Mouse (Mus musculus) limb, embryonic 14.5 days (tissue): Measurements from ENCODE around the gene Tox2. TPM values are rescaled to one million over a fixed set of nuclear protein-coding genes. Genes with fewer than 3 reads are reported as not detected.
A peak's percentile ranks its signal among the peaks of the same experiment; 100 is the strongest.

Experiments used
- ATAC-seq: fragments of 200-750 bp; cut with Nextera tagmentation; 2 replicates; pipeline ENCODE4 v1.8.0; 2017; ENCODE audit warnings: low read depth, moderate number of reproducible peaks, moderate TSS enrichment; ENCODE audit not compliant: low FRiP score
- DNase-seq: peaks from one replicate; pipeline ENCODE4 v3.0.0-alpha.2; 2015; ENCODE audit warnings: low spot score
- H3K27ac ChIP-seq: fragments of 300-500 bp; sonication (generic); replicated peaks from 2 replicates; pipeline ENCODE4 v1.5.1; 2014; ENCODE audit warnings: low read depth, mild to moderate bottlenecking, low read length, moderate library complexity, mixed read lengths
- H3K27me3 ChIP-seq: fragments of 300-500 bp; sonication (generic); 2 replicates; pipeline ENCODE4 v1.6.1; 2014; ENCODE audit warnings: low read length, mixed read lengths; ENCODE audit not compliant: control insufficient read depth, insufficient read depth
- H3K36me3 ChIP-seq: fragments of 300-500 bp; sonication (generic); 2 replicates; pipeline ENCODE4 v1.6.1; 2014; ENCODE audit warnings: mild to moderate bottlenecking, low read length, moderate library complexity, mixed read lengths; ENCODE audit not compliant: control insufficient read depth, insufficient read depth
- H3K4me1 ChIP-seq: fragments of 300-500 bp; sonication (generic); 2 replicates; pipeline ENCODE4 v1.6.1; 2014; ENCODE audit warnings: antibody characterized with exemption, low read length, mixed read lengths; ENCODE audit not compliant: control insufficient read depth, insufficient read depth
- H3K4me2 ChIP-seq: fragments of 300-500 bp; sonication (generic); replicated peaks from 2 replicates; pipeline ENCODE4 v1.6.1; 2014; ENCODE audit warnings: low read depth, mild to moderate bottlenecking, low read length, moderate library complexity; ENCODE audit not compliant: severe bottlenecking
- H3K4me3 ChIP-seq: fragments of 300-500 bp; sonication (generic); replicated peaks from 2 replicates; pipeline ENCODE4 v1.5.1; 2014; ENCODE audit warnings: low read length
- H3K9ac ChIP-seq: fragments of 300-500 bp; sonication (generic); 2 replicates; pipeline ENCODE4 v1.6.1; 2014; ENCODE audit warnings: mild to moderate bottlenecking, low read depth, low read length, moderate library complexity; ENCODE audit not compliant: severe bottlenecking
- H3K9me3 ChIP-seq: fragments of 300-500 bp; sonication (generic); 2 replicates; pipeline ENCODE4 v1.6.1; 2016; ENCODE audit warnings: low read length; ENCODE audit not compliant: control insufficient read depth
- POLR2A ChIP-seq: fragments of 200-500 bp; IDR thresholded peaks from 2 replicates; pipeline ENCODE4 v1.8.0; 2012; ENCODE audit warnings: inconsistent platforms, mild to moderate bottlenecking, moderate library complexity, borderline replicate concordance; ENCODE audit not compliant: insufficient read depth, insufficient read length; ENCODE audit errors: extremely low read depth
- WGBS: fragments of 180-500 bp; shearing (Covaris S2); extraction: QIAGEN DNeasy Blood & Tissue Kit; methylation state at CpG from one replicate; pipeline ENCODE4 v1.1.7; 2014; 5-methylcytosine and 5-hydroxymethylcytosine counted together
- polyA plus RNA-seq, 2 experiments: library from polyadenylated mRNA; depleted of rRNA in 1 of 2; stranded (reverse) in 1 of 2; unstranded in 1 of 2; fragments of >200 nt; fragmentation: Nextera tagmentation in 1 of 2; extraction: Ambion mirVana in 1 of 2; gene quantifications; 2 replicates each; pipeline versions ENCODE4 v1.2.1 to v1.2.3; 2012 to 2014

Tox2 gene
- polyA plus RNA-seq (2012; rRNA removed) (10.3 and 17.1 TPM in 2 replicates), polyA plus RNA-seq (2014; fragmentation: Nextera tagmentation; extraction: Ambion mirVana) (4.8 and 5.6 TPM in 2 replicates)

GRCm38 (mm10) chr2:163202884-163203634 lies at the start of gene Tox2:
TSS of gene Tox2 (plus strand) at chr2:163203125.
- H3K9me3 ChIP-seq: peaks cover 16% of the 10 kb centered on the region; the same call in 1 of the 2 replicates
- TF ChIP-seq POLR2A: no peak
- peak within 1 kb of the TSS; percentile 48 for H3K4me3 ChIP-seq
- ATAC-seq: peak; percentile 78
- WGBS: under 1% methylated on average over 44 of the region's 79 CpGs
- peaks cover 17% of the 10 kb centered on the region for H3K4me1 ChIP-seq
- H3K9ac ChIP-seq: peak within 1 kb of the TSS; percentile 52
- no peak within 1 kb of the TSS for H3K27ac ChIP-seq
- peak within 1 kb of the TSS; percentile 86 for H3K4me2 ChIP-seq
- peak; percentile 22 for DNase-seq
- H3K27me3 ChIP-seq: peaks cover 44% of the 10 kb centered on the region
- no peaks in the 10 kb centered on the region for H3K36me3 ChIP-seq

GRCm38 (mm10) chr2:163154673-163155072 lies 48.3 kb upstream of the Tox2 start:
- WGBS: 88% methylated on average over 8 of the region's 8 CpGs
- TF ChIP-seq POLR2A: no peak
- Histone ChIP-seq H3K9ac (no peak overlapping the region), H3K27me3 (no peaks in the 10 kb centered on the region), H3K9me3 (no peaks in the 10 kb centered on the region), H3K36me3 (no peaks in the 10 kb centered on the region), H3K4me3 (no peak overlapping the region), H3K27ac (no peak overlapping the region), H3K4me2 (no peak overlapping the region), H3K4me1 (no peaks in the 10 kb centered on the region)
- DNase-seq (no peak), ATAC-seq (no peak)

GRCm38 (mm10) chr2:163158979-163159378 lies 43.9 kb upstream of the Tox2 start:
- H3K9ac ChIP-seq: no peak overlapping the region
- H3K9me3 ChIP-seq: no peaks in the 10 kb centered on the region
- WGBS: 91% methylated on average over 9 of the region's 9 CpGs
- H3K4me3 ChIP-seq: no peak overlapping the region
- H3K27ac ChIP-seq: no peak overlapping the region
- DNase-seq (no peak), ATAC-seq (no peak)
- no peaks in the 10 kb centered on the region for H3K27me3 ChIP-seq
- no peaks in the 10 kb centered on the region for H3K36me3 ChIP-seq
- no peaks in the 10 kb centered on the region for H3K4me1 ChIP-seq
- H3K4me2 ChIP-seq: no peak overlapping the region
- no peak for TF ChIP-seq POLR2A

- no peak for ATAC-seq
- Histone ChIP-seq H3K36me3 (no peaks in the 10 kb centered on the region), H3K27me3 (no peaks in the 10 kb centered on the region), H3K9ac (no peak overlapping the region), H3K27ac (no peak overlapping the region), H3K4me1 (no peaks in the 10 kb centered on the region), H3K9me3 (no peaks in the 10 kb centered on the region), H3K4me3 (no peak overlapping the region), H3K4me2 (no peak overlapping the region)
- no peak for TF ChIP-seq POLR2A
- 58% methylated on average over 10 of the region's 10 CpGs for WGBS
- DNase-seq: no peak
Measured at GRCm38 (mm10) chr2:163164461-163164990, 38.4 kb upstream of the Tox2 start.

- no peaks in the 10 kb centered on the region for H3K9me3 ChIP-seq
- 55% methylated on average over 13 of the region's 13 CpGs for WGBS
- no peak overlapping the region for H3K4me2 ChIP-seq
- no peaks in the 10 kb centered on the region for H3K36me3 ChIP-seq
- no peak for TF ChIP-seq POLR2A
- H3K27me3 ChIP-seq: no peaks in the 10 kb centered on the region
- ATAC-seq (no peak), DNase-seq (no peak)
- peak overlapping the region; percentile 17; the same call in 1 of the 2 replicates for H3K9ac ChIP-seq
- no peak overlapping the region for H3K4me3 ChIP-seq
- no peaks in the 10 kb centered on the region for H3K4me1 ChIP-seq
- no peak overlapping the region for H3K27ac ChIP-seq
Measured at GRCm38 (mm10) chr2:163166067-163166805, 36.7 kb upstream of the Tox2 start.
